Mouse (Mus musculus) bone marrow, adult 2 months (tissue): Measurements from ENCODE around the gene Ly6g6d.
A peak's percentile ranks its signal among the peaks of the same experiment; 100 is the strongest.

Experiments
- CTCF ChIP-seq: fragments of 200-500 bp; IDR thresholded peaks from 2 replicates; pipeline ENCODE4 v1.5.1; 2011; ENCODE audit warnings: low read length, control low read depth; ENCODE audit not compliant: control insufficient read depth, insufficient read depth
- POLR2A ChIP-seq: fragments of 200-500 bp; IDR thresholded peaks from 2 replicates; pipeline ENCODE4 v1.6.1; 2011; ENCODE audit warnings: low read depth, mild to moderate bottlenecking, control low read depth, low read length, borderline replicate concordance; ENCODE audit not compliant: control insufficient read depth

GRCm38 (mm10) chr17:35126206-35126611 is 48.3 kb upstream of the Ly6g6d start, which contains the start of gene D17H6S53E:
- peak; percentile 81; the same call in 1 of the 2 replicates for TF ChIP-seq POLR2A
- no peak for TF ChIP-seq CTCF
